Mouse (Mus musculus) heart, adult 2 months (tissue): Measurements from ENCODE around the gene Alg14.

Experiments
- CTCF ChIP-seq: fragments of 200-600 bp; IDR thresholded peaks from 2 replicates; pipeline ENCODE4 v1.8.1; 2022; ENCODE audit warnings: antibody characterized with exemption, mild to moderate bottlenecking, moderate library complexity
- EP300 ChIP-seq: fragments of 200-500 bp; IDR thresholded peaks from 2 replicates; pipeline ENCODE4 v1.6.1; 2011; ENCODE audit warnings: low read depth, low read length, control low read depth; ENCODE audit not compliant: insufficient read depth
- POLR2A ChIP-seq: fragments of 200-500 bp; IDR thresholded peaks from 2 replicates; pipeline ENCODE4 v1.6.1; 2011; ENCODE audit warnings: mild to moderate bottlenecking, low read depth, low read length, control low read depth; ENCODE audit not compliant: insufficient read depth

DNA sequence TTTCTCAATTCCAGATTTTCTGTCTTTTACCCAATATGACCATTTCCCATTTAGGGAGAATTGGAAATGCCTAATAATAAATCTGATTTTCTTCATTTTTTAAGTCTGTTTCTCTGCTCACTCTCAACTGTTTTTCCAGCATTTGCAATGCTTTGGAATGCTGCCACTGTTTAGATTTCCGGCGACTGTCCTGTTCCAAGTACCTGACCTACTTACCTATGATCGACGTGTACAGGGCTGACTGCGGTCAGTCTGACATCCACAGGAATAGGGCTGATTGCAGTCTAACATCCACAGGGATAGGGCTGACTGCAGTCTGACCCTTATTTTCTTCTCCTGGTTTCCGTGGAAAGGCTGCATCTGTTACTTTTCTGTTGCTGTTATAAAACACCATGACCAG lies 6.4 kb upstream of the Alg14 start:
- TF ChIP-seq CTCF (no peak), EP300 (no peak), POLR2A (no peak)
